Mouse (Mus musculus) inflammation-experienced regulatory T-cells (primary cell): ENCODE data around the gene Serpina10. TPM values are rescaled to one million over a fixed set of nuclear protein-coding genes. Genes with fewer than 3 reads are reported as not detected.

Source experiments
- polyA plus RNA-seq, 2 experiments: library from polyadenylated mRNA; unstranded; fragments of 100-300 nt; shearing (Covaris generic); gene quantifications; one replicate each; pipeline ENCODE4 v1.2.1; 2017

The Serpina10 gene
- under 1 TPM in 1 of 2 experiments, not detected in 1; 0.14 TPM for polyA plus RNA-seq

DNA sequence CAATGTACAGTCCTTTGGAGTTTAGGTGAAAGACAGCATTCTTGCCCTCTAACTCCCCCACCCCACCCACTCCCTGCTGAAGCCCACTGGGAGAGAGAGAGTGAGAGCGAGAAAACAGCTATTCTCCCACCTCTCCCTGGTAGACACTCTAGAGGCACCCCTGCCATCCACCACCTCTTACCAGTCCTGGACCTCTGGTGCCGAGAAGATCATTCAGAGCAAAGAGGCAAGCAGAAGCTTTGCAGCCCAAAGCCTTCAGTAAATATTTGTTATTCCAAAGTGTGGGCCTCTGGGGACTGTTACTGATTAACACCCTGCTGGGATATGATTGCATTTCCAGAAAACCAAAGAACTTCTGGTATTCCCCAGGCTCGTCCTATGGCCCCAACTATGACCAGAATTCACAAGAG is at the start of gene Serpina10:
Gene Serpina10 (minus strand): TSS at position 242 of the 410 bp plus-strand sequence.

GRCm38 (mm10) chr12:103676039-103676438 is 44.8 kb upstream of the Serpina10 start, which contains the start of gene Serpina16:
TSS of gene Serpina16 (minus strand) at chr12:103676139.

DNA sequence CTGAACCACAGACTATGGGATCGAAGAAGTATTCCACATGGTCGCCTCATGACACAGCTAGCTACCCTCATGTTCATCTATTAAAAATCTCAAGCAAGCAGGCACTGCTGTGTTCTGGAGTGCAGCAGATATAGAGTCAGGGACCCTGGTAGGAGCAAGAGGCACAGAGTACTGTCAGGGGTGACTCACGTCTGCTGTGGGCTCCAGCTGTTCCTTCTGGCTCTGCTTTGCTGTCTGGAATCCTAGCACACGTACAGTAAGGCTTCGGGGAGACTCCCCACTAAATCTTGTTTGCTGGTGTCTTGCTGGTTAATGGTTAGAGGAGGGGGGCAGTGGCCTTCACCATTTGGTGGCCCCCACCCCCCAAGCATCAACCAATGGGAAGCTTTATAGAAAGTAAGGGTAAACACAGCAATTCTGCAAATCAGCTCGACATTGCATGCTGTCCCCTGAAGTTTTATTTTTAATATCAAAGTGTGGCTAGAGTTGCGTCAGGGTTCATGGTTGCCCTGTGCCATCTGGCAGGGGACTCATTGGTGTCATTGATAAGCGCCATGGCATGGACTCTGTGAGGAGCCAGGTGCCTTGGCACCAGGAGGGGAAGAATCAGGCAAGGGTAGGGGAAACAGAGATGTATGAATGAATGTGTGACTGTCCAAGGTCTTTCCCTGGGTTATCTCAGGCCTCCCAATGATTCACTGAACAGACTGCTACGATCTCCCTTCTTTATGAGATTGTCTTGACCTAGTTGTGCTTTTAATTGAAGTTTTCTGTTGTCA is 25.8 kb upstream of the Serpina10 start, which contains the start of gene Serpina6:
Gene Serpina6 (minus strand): TSS at position 365 of the 779 bp plus-strand sequence.

Other genes with a start within 250 kb of the Serpina10 start
- gene Otub2, start 242.8 kb downstream of the Serpina10 start, polyA plus RNA-seq: 1 to 10 TPM; 2.9 to 8.3 TPM
- 1 to 10 TPM; 1.4 to 1.9 TPM for gene 9330161L09Rik, start 223.6 kb downstream of the Serpina10 start, polyA plus RNA-seq
- gene Ddx24, start 205.6 kb downstream of the Serpina10 start, polyA plus RNA-seq: 100 to 1,000 TPM; 175 to 176 TPM
- 100 to 1,000 TPM; 333 to 416 TPM for gene Ifi27, start 197.2 kb downstream of the Serpina10 start, polyA plus RNA-seq
- gene Ifi27l2a, start 187.8 kb downstream of the Serpina10 start, polyA plus RNA-seq: 1,000 to 10,000 TPM in 1 of 2 experiments, 100 to 1,000 TPM in 1; 502 to 1,133 TPM
- 1 to 10 TPM in 1 of 2 experiments, not detected in 1; 1.6 TPM for gene Ifi27l2b, start 174.2 kb downstream of the Serpina10 start, polyA plus RNA-seq
- gene Ppp4r4, start 99.2 kb downstream of the Serpina10 start, polyA plus RNA-seq: under 1 TPM in 1 of 2 experiments, not detected in 1; 0.33 TPM
- gene Serpina6, start 25.8 kb upstream of the Serpina10 start, polyA plus RNA-seq: under 1 TPM in 1 of 2 experiments, not detected in 1; 0.23 TPM
- under 1 TPM in 1 of 2 experiments, not detected in 1; 0.53 TPM for gene Serpina16, start 44.7 kb upstream of the Serpina10 start, polyA plus RNA-seq
- gene Serpina1f, start 64.1 kb upstream of the Serpina10 start, polyA plus RNA-seq: not detected
- gene Serpina1d, start 142.1 kb upstream of the Serpina10 start, polyA plus RNA-seq: not detected
- gene Serpina1b, start 198.9 kb upstream of the Serpina10 start, polyA plus RNA-seq: under 1 TPM in 1 of 2 experiments, not detected in 1; 0.38 TPM
- not detected for gene Serpina1a, start 232.1 kb upstream of the Serpina10 start, polyA plus RNA-seq